Mouse (Mus musculus) myocyte (in vitro differentiated cells): ENCODE measurements around the gene Irf3.

Experiments
- CEBPB ChIP-seq: IDR thresholded peaks from 2 replicates; pipeline ENCODE4 v1.6.1; 2011; ENCODE audit warnings: mild to moderate bottlenecking, moderate library complexity; ENCODE audit not compliant: poor library complexity, insufficient read depth, severe bottlenecking
- E2F4 ChIP-seq: IDR thresholded peaks from one replicate; pipeline ENCODE4 v1.6.1; 2011; ENCODE audit warnings: mild to moderate bottlenecking, control low read depth, moderate library complexity; ENCODE audit not compliant: insufficient read depth
- MAX ChIP-seq: IDR thresholded peaks from one replicate; pipeline ENCODE4 v1.6.1; 2011; ENCODE audit warnings: low read depth, mild to moderate bottlenecking, control low read depth
- POLR2A ChIP-seq: IDR thresholded peaks from one replicate; pipeline ENCODE4 v1.6.1; 2011; ENCODE audit warnings: low read depth, mild to moderate bottlenecking, control low read depth, moderate library complexity; ENCODE audit not compliant: insufficient read length

- TF ChIP-seq CEBPB: no peak
- no peak for TF ChIP-seq MAX
- no peak for TF ChIP-seq POLR2A
- no peak for TF ChIP-seq E2F4
Measured at GRCm38 (mm10) chr7:45012824-45013223, 15.4 kb downstream of the Irf3 start.
